Mouse (Mus musculus) ES-Bruce4 (cell line): ENCODE data around the gene Cep68.

ENCODE experiments used
- CTCF ChIP-seq: IDR thresholded peaks from one replicate; pipeline ENCODE4 v1.8.1; 2011; ENCODE audit warnings: low read depth, low read length
- EP300 ChIP-seq: IDR thresholded peaks from 2 replicates; pipeline ENCODE4 v1.6.1; 2011; ENCODE audit warnings: low read depth, low read length; ENCODE audit not compliant: insufficient read depth
- POLR2A ChIP-seq: IDR thresholded peaks from one replicate; pipeline ENCODE4 v1.8.1; 2011; ENCODE audit warnings: low read length; ENCODE audit not compliant: insufficient read depth

GRCm38 (mm10) chr11:20244336-20245290 is 4.6 kb downstream of the Cep68 start:
- TF ChIP-seq CTCF = peak; percentile 31
- TF ChIP-seq POLR2A = no peak
- TF ChIP-seq EP300 = no peak
